ENCODE assay signal across 11 mouse cellular contexts in genomic region chr7:106236327-106237191, GRCm38 (mm10). TPM values are rescaled to one million over a fixed set of nuclear protein-coding genes. Genes with fewer than 3 reads are reported as not detected.
DNase-seq lines count a peak whose midpoint lies in the region; ATAC-seq and TF ChIP-seq lines count a peak whose summit lies in the region.
"Had no signal": no experiment of that assay in that cellular context is flagged by ENCODE, and none has a peak within 500 bp of the region (broad histone marks: within the 10 kb centered on the region; RNA-seq: fewer than 3 reads in every experiment).

No protein-coding gene starts in this region.

- peak; percentile 72 for ATAC-seq in hematopoietic stem cell, adult 5-6 weeks (replicated peaks in 1 of 2; ENCODE audit: insufficient read depth in 1 of 2, low FRiP score in 2 of 2, low TSS enrichment in 1 of 2, low read depth in 1 of 2, poor library complexity in 2 of 2, severe bottlenecking in 2 of 2)
- ATAC-seq in forebrain, embryonic 15.5 days (replicated peaks): no peak

- 42% methylated on average over 2 of the region's 2 CpGs for WGBS in spleen, adult 2 months
- 75% methylated on average over 2 of the region's 2 CpGs for WGBS in forebrain, embryonic 15.5 days

- H3K4me2 ChIP-seq in forebrain, embryonic 15.5 days (replicated peaks): no peak overlapping the region
- H3K4me2 ChIP-seq: embryonic facial prominence, embryonic 15.5 days had no signal

- peak overlapping the region; percentile 89 for H3K27ac ChIP-seq in spleen, adult 2 months (ENCODE audit: insufficient read depth, low read length)
- no peak overlapping the region for H3K27ac ChIP-seq in forebrain, embryonic 15.5 days (replicated peaks)
- H3K27ac ChIP-seq: embryonic facial prominence, embryonic 15.5 days had no signal

- no peaks in the 10 kb centered on the region for H3K9me3 ChIP-seq in forebrain, embryonic 15.5 days
- H3K9me3 ChIP-seq: embryonic facial prominence, embryonic 15.5 days; megakaryocyte, embryonic 14.5 days had no signal

- DNase-seq in heart, adult 8-10 months (ENCODE audit: low spot score): peak; percentile 84
- DNase-seq in heart, postnatal 14 days: no peak
- peak in 1 of 2 experiments; percentile 68 for DNase-seq in spleen, adult 2 months (ENCODE audit: low read depth in 1 of 2, low spot score in 2 of 2)
- no peak for DNase-seq in spleen, adult 18-20 months
- peak; percentile 42 for DNase-seq in skeletal muscle tissue, adult 2 months (ENCODE audit: low read depth, low spot score)
- DNase-seq in right cerebral cortex, adult 2 months (ENCODE audit: low spot score in 2 of 2): no peak
- DNase-seq: cerebellum, adult 9-10 months had no signal

- TF ChIP-seq CTCF in spleen, adult 2 months (IDR thresholded peaks at IDR 0.05; ENCODE audit: extremely low read depth, insufficient read depth, insufficient read length, insufficient replicate concordance): no peak

- no peak for TF ChIP-seq POLR2A in spleen, adult 2 months (IDR thresholded peaks at IDR 0.05; ENCODE audit: low read depth, low read length)

- no peaks in the 10 kb centered on the region for H3K27me3 ChIP-seq in spleen, adult 2 months (ENCODE audit: control insufficient read depth, insufficient read depth, low read length)
- no peaks in the 10 kb centered on the region for H3K27me3 ChIP-seq in forebrain, embryonic 15.5 days
- H3K27me3 ChIP-seq: embryonic facial prominence, embryonic 15.5 days; megakaryocyte, embryonic 14.5 days had no signal

- intact Hi-C loops in heart, postnatal 14 days (cut with DNase I): loop anchor here (10.0 kb wide), 1 partner anchor 188 kb away; no protein-coding TSS in a partner anchor

- H3K4me3 ChIP-seq in spleen, adult 2 months (ENCODE audit: extremely low read depth, insufficient read depth, insufficient read length): no peak overlapping the region
- no peak overlapping the region for H3K4me3 ChIP-seq in forebrain, embryonic 15.5 days
- H3K4me3 ChIP-seq: embryonic facial prominence, embryonic 15.5 days; megakaryocyte, embryonic 14.5 days had no signal

- H3K4me1 ChIP-seq in spleen, adult 2 months (ENCODE audit: control insufficient read depth, insufficient read depth, insufficient read length): peaks cover 9% of the 10 kb centered on the region
- H3K4me1 ChIP-seq in forebrain, embryonic 15.5 days: no peaks in the 10 kb centered on the region
- H3K4me1 ChIP-seq: embryonic facial prominence, embryonic 15.5 days had no signal

- H3K9ac ChIP-seq in forebrain, embryonic 15.5 days (replicated peaks): no peak overlapping the region
- H3K9ac ChIP-seq: embryonic facial prominence, embryonic 15.5 days had no signal

- H3K36me3 ChIP-seq in spleen, adult 2 months (ENCODE audit: control insufficient read depth, insufficient read depth, low read length): no peaks in the 10 kb centered on the region
- no peaks in the 10 kb centered on the region for H3K36me3 ChIP-seq in forebrain, embryonic 15.5 days
- H3K36me3 ChIP-seq: embryonic facial prominence, embryonic 15.5 days had no signal

RNA-seq across cellular contexts. Expression of gene Gvin1, which starts 21.4 kb away (rescaled TPM):
- total RNA-seq in heart, adult 8-10 months (2022): 1 to 10 TPM; 5.3 to 9.5 (median 7.3) TPM
- total RNA-seq in heart, postnatal 14 days (2021): 1 to 10 TPM; 6.7 to 6.9 TPM
- polyA plus RNA-seq in spleen, adult 2 months (2012; rRNA removed): 2.0 and 2.2 TPM in 2 replicates
- 195 and 223 TPM in 2 replicates for total RNA-seq in hematopoietic stem cell, adult 5-6 weeks (2017)
- polyA plus RNA-seq in forebrain, embryonic 15.5 days (2015; fragmentation: Nextera tagmentation; extraction: Ambion mirVana): 0.09 TPM in 1 of 2 replicates, not detected in the other

Comparison
In these comparisons a context has a peak if more than half of its experiments do, and no peak if none do; other contexts are left out.
1. DNase-seq: peak in heart, adult 8-10 months (single experiment) and skeletal muscle tissue, adult 2 months (single experiment); none in heart, postnatal 14 days (0 of 2), spleen, adult 18-20 months (0 of 2) and right cerebral cortex, adult 2 months (0 of 2).
2. RNA of gene Gvin1, which starts 21.4 kb away (total RNA-seq): 195 to 223 TPM in hematopoietic stem cell, adult 5-6 weeks; 5.3 to 9.5 TPM in heart, adult 8-10 months and 6.7 to 6.9 TPM in heart, postnatal 14 days; every median in the first group is over 10 times any median in the second.